Mouse (Mus musculus) erythroblast, adult 5-6 weeks (primary cell): ENCODE data around the gene Gal3st2b. TPM values are rescaled to one million over a fixed set of nuclear protein-coding genes. Genes with fewer than 3 reads are reported as not detected.
"Not testable (repeated sequence)": the region's sequence is repeated elsewhere in the genome, so short reads cannot be mapped to it uniquely, and the experiment has no call there.

Source experiments
- ATAC-seq: replicated peaks from 2 replicates; pipeline ENCODE4 v1.8.0; 2016; ENCODE audit warnings: moderate number of reproducible peaks, mild to moderate bottlenecking, moderate TSS enrichment, inconsistent platforms; ENCODE audit not compliant: poor library complexity, low FRiP score, severe bottlenecking
- total RNA-seq, 2 experiments: library from RNA; stranded (forward) in 1 of 2; stranded (reverse) in 1 of 2; fragments of 150-400 nt in 1 of 2; fragments of 200-764, 138-1000 nt in 1 of 2; gene quantifications; 2 replicates each; pipeline versions ENCODE4 v1.2.3 to v1.2.4; 2015 to 2017; ENCODE audit warnings: low replicate concordance in 2 of 2

Gal3st2b gene
- not detected in 2 replicates for total RNA-seq (2015; ENCODE audit: low replicate concordance)
- total RNA-seq (2017; ENCODE audit: low replicate concordance), result not detected in 2 replicates

DNA sequence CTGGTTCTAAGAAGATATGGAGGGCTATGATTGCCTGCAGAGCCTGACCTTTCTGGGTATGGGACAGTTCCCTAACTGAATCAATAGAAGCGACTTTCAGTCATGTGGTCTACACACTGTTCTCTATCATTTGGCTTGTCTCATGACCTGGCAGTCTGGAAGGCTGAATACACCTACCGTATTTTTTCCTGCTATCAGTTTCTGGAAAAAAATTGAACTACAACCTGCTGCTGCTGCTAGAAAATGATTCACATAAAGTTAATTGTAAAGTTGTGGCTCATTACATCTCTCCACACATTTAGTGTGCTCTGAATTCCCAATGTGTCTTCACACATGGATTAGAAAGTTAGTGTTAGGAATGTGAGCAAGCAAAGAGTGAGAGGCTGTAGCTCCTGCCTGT lies at the start of gene Gal3st2b:
Gene Gal3st2b (plus strand): TSS at position 301 of the 400 bp plus-strand sequence.
- not testable (repeated sequence) for ATAC-seq

DNA sequence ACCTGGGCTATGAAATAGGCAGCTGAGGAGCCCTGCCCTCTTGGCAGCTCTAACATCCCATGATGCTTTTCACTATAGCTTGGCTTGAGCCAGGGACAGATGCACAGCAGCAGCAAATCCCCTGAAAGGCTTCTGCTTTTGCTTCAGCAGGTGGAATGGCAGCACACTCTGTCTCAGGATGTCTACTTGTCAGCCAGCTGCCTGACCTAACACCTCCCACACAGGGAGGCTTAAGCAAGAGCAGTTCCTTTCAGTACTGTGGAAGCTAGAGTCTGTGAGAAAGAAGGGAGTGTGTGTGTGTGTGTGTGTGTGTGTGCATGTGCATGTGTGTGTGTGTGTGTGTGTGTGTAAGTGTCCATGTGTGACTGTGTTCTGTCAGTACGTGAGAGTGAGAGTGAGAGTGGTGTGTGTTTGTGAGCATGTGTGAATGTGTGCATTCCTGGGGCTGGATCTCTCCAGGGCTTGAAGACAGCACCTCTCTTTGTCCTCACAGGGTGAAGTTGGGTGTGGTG lies 46.5 kb upstream of the Gal3st2b start:
- not testable (repeated sequence) for ATAC-seq

GRCm38 (mm10) chr1:93874405-93874804 lies 43.7 kb upstream of the Gal3st2b start:
- ATAC-seq, result not testable (repeated sequence)

- ATAC-seq, result not testable (repeated sequence)
Observed at GRCm38 (mm10) chr1:93881778-93882177, 36.3 kb upstream of the Gal3st2b start.

- ATAC-seq, result not testable (repeated sequence)
Observed at GRCm38 (mm10) chr1:93890936-93891335, 27.2 kb upstream of the Gal3st2b start.

DNA sequence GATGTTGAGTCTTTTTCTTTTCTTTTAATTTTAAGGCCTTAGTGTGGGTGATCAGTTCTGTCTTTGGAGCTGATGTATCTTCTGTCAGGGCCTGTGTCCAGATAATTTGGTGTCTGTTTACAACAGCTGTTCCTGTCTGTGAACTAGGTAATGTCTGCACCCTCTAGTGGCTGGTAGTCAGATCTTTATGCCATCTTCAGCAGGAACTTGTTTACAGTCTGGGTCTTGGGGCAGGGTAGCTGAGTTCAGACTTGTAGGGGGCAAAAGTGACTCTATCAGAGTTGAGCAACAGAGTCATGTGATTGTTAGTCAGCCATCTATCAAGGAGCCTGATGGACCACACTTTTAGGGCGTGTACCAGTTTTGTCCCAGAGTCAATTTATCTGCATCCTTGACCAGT lies 20.7 kb upstream of the Gal3st2b start:
- not testable (repeated sequence) for ATAC-seq

GRCm38 (mm10) chr1:93901291-93901690 lies 16.8 kb upstream of the Gal3st2b start:
- not testable (repeated sequence) for ATAC-seq

- ATAC-seq, result not testable (repeated sequence)
Observed at GRCm38 (mm10) chr1:93906690-93907089, 11.4 kb upstream of the Gal3st2b start.

- peak; percentile 82 for ATAC-seq
Observed at GRCm38 (mm10) chr1:93908977-93909586, 9.0 kb upstream of the Gal3st2b start.

GRCm38 (mm10) chr1:93911877-93912276 lies 6.2 kb upstream of the Gal3st2b start:
- ATAC-seq, result not testable (repeated sequence)

DNA sequence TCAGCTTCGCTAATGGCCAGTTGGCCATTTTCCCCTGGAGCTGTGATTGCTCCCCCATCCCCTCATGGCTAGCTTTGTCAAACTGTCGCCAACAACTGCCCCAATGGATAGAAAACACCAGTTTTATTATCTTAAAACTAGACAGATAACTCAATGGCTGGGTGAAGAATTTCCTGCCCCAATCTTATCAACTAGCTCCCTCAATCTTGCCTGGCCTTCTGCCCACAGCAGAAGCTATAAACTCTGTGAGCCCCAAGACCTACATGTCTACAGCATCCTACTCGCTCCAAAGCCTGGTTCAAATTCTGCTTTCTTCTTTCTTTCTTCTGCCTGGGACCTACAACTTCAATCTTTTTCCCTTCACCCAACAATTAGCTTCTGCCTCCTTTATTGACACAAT lies 951 bp upstream of the Gal3st2b start:
- ATAC-seq, result not testable (repeated sequence)

DNA sequence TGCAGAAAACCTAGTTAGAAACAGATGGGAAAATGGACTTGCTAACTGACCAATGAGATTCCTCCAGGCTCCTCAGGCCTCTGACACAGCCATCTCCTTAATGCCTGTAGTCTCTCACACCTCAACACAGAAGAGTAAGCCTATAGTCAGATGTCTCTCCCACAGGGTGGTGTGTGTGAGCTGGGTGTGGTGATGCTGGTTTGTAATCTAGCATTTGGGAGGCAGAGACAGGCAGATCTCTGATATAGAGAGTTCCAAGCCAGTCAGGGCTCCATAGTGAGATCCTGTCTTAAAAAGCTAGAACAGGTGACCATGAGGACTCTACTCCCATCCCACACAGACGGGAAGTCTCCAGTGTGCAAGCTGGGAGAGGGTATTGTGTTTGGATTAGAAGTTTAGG lies 664 bp downstream of the Gal3st2b start:
- not testable (repeated sequence) for ATAC-seq

DNA sequence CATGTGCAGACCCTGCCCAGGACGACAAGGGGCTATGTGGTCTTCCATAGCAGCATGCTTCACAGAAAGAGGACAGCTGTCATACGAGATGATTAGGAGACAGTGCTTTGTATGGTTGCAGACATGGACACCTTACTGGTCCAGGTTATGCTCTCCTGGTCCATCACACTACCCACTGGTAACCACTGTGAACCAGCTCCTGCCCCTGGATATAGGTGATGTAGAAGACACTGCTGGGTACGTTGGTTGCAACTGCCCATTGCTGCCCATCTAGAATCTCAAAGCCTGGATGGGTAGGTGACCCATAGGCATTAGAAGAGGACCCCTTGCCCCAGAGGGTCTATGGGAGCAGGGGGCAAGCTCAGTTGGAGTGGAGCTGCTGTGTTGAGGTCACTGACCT lies 1.2 kb downstream of the Gal3st2b start:
- ATAC-seq, result not testable (repeated sequence)

DNA sequence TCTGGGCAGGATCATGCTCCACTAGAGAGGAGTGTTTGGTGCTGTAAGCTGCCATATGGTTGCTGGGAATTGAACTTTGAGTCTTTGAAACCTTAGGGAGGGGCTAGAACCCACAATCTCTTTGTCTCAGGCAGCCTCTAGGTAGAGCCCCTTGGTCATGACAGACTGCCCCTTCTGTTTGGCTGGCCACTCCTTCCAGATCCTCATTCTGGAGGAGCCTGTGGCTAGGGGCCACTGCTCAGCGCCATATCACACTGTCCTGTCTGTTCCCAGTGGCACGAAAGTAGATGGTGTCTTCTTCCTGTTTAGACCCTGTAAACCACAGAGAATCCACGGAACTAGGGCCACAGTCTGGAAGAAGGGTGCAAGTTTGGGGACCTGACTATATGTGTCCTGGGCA lies 4.5 kb downstream of the Gal3st2b start:
- ATAC-seq, result not testable (repeated sequence)

DNA sequence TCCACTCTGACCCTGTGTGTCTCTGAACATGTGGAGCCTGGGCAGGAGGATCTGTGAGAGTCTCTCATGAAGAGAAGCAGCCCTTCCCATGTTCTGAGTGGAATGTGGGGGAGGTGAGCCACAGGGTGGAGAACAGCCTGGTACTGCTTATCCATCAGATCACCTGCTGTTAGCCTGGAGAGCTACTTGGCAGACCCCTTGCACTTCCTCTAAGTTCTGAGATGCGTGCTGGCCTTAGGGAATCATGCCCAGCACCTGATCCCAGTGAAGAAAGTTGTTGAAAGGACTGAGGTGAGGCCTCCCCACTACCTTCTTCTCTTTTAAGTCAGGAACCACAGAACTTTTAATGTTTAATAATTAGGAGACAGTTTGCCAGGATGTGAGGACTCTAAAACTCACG lies 5.0 kb downstream of the Gal3st2b start:
- ATAC-seq, result not testable (repeated sequence)

- not testable (repeated sequence) for ATAC-seq
Observed at GRCm38 (mm10) chr1:93935378-93935777, 17.3 kb downstream of the Gal3st2b start.

- not testable (repeated sequence) for ATAC-seq
Observed at GRCm38 (mm10) chr1:93937807-93938206, 19.7 kb downstream of the Gal3st2b start.

DNA sequence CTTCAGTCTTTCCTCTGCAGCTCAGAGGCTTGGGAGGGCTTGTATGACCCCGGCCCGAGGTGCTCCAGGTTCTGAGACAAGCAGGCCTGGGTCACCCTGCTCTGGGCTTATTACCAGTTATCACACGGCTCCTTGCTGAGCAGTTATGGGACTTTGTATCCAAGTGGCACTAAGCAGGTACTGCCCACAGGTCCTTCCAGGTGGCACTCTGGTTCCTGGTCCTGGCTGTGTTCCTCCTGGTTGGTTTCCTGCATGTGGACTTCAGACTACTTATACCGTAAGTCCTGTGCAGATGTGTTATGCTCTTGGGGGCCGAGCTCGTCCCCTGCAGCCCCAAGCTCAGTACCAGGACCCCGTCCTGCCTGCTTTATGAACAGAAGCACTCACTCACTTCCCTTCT lies 20.3 kb downstream of the Gal3st2b start:
- ATAC-seq, result not testable (repeated sequence)

GRCm38 (mm10) chr1:93949087-93949486 lies 31.0 kb downstream of the Gal3st2b start:
- ATAC-seq, result not testable (repeated sequence)

DNA sequence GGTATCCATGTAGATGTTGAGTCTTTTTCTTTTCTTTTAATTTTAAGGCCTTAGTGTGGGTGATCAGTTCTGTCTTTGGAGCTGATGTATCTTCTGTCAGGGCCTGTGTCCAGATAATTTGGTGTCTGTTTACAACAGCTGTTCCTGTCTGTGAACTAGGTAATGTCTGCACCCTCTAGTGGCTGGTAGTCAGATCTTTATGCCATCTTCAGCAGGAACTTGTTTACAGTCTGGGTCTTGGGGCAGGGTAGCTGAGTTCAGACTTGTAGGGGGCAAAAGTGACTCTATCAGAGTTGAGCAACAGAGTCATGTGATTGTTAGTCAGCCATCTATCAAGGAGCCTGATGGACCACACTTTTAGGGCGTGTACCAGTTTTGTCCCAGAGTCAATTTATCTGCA lies 48.4 kb downstream of the Gal3st2b start:
- not testable (repeated sequence) for ATAC-seq

DNA sequence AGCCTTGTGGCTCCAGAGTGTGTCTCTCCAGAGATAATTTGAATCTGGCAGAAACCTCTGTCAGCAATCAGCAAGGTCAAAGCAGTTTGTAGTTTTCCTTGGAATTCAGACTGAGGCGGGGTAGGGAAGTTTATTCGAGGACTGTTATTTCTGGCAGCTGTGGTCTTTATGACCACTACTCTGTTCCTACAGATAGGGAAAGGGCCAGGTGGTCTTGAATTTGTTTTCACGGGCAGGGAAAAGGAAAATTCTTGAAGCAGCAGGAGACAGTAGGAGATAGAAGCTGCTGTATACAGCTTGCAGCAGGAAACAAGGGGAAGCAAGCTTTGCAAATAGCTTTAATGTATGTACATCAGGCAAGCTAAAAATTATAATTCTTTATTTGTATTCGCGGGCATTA lies 52.3 kb downstream of the Gal3st2b start:
- not testable (repeated sequence) for ATAC-seq
